Mouse (Mus musculus): ENCODE measurements around the gene Dda1. TPM values are rescaled to one million over a fixed set of nuclear protein-coding genes. Genes with fewer than 3 reads are reported as not detected.

Gene Dda1
- total and polyA plus RNA-seq, 2 experiments from 2014 or later: 66.4 to 73.5 TPM

GRCm38 (mm10) chr8:71451337-71451736, 17.7 kb upstream of the Dda1 start:
- WGBS: 54% methylated on average over 4 of the region's 4 CpGs
- no peak for ATAC-seq (ENCODE audit: insufficient read depth, low read depth)

GRCm38 (mm10) chr8:71451777-71452176, 17.2 kb upstream of the Dda1 start:
- Histone ChIP-seq H3K27ac (ENCODE audit: low read depth) (no peak overlapping the region), H3K9me3 (replicated peaks; ENCODE audit: control insufficient read depth, low read length) (no peaks in the 10 kb centered on the region), H3K9ac (replicated peaks; ENCODE audit: low read depth, low read length) (no peak overlapping the region), H3K36me3 (replicated peaks; ENCODE audit: control insufficient read depth, insufficient read depth, low read length) (no peaks in the 10 kb centered on the region; the same call in 1 of the 2 replicates), H3K4me2 (ENCODE audit: low read depth, low read length) (no peak overlapping the region), H3K27me3 (ENCODE audit: control insufficient read depth, insufficient read depth, low read length) (no peaks in the 10 kb centered on the region), H3K4me1 (ENCODE audit: control insufficient read depth, insufficient read depth) (no peaks in the 10 kb centered on the region), H3K4me3 (ENCODE audit: low read depth, low read length) (no peak overlapping the region)
- ATAC-seq (ENCODE audit: insufficient read depth, low read depth) (no peak), DNase-seq (ENCODE audit: low spot score) (no peak)
- WGBS: 48% methylated on average over 11 of the region's 11 CpGs
- TF ChIP-seq CTCF (IDR thresholded peaks at IDR 0.05; ENCODE audit: low read depth): no peak
- TF ChIP-seq EP300 (IDR thresholded peaks at IDR 0.05; ENCODE audit: low read depth): no peak

More at GRCm38 (mm10) chr8:71451337-71451736, 17.7 kb upstream of the Dda1 start:
- no peaks in the 10 kb centered on the region for H3K4me1 ChIP-seq (ENCODE audit: control insufficient read depth, insufficient read depth)
- DNase-seq (ENCODE audit: low spot score): no peak
- no peak overlapping the region for H3K9ac ChIP-seq (replicated peaks; ENCODE audit: low read depth, low read length)
- no peak overlapping the region for H3K27ac ChIP-seq (ENCODE audit: low read depth)
- H3K9me3 ChIP-seq (replicated peaks; ENCODE audit: control insufficient read depth, low read length): no peaks in the 10 kb centered on the region
- no peak overlapping the region for H3K4me3 ChIP-seq (ENCODE audit: low read depth, low read length)
- H3K27me3 ChIP-seq (ENCODE audit: control insufficient read depth, insufficient read depth, low read length): no peaks in the 10 kb centered on the region
- no peak overlapping the region for H3K4me2 ChIP-seq (ENCODE audit: low read depth, low read length)
- TF ChIP-seq EP300 (IDR thresholded peaks at IDR 0.05; ENCODE audit: low read depth) (no peak), CTCF (IDR thresholded peaks at IDR 0.05; ENCODE audit: low read depth) (no peak)
- no peaks in the 10 kb centered on the region for H3K36me3 ChIP-seq (replicated peaks; ENCODE audit: control insufficient read depth, insufficient read depth, low read length)

- H3K4me3 ChIP-seq (ENCODE audit: low read depth, low read length): no peak overlapping the region
- no peak for ATAC-seq (ENCODE audit: insufficient read depth, low read depth)
- H3K9ac ChIP-seq (replicated peaks; ENCODE audit: low read depth, low read length): no peak overlapping the region
- WGBS: 55% methylated on average over 2 of the region's 2 CpGs
- H3K4me2 ChIP-seq (ENCODE audit: low read depth, low read length): no peak overlapping the region
- no peaks in the 10 kb centered on the region for H3K9me3 ChIP-seq (replicated peaks; ENCODE audit: control insufficient read depth, low read length)
- H3K4me1 ChIP-seq (ENCODE audit: control insufficient read depth, insufficient read depth): no peaks in the 10 kb centered on the region
- DNase-seq (ENCODE audit: low spot score): no peak
- H3K27ac ChIP-seq (ENCODE audit: low read depth): no peak overlapping the region
- TF ChIP-seq CTCF (IDR thresholded peaks at IDR 0.05; ENCODE audit: low read depth): no peak
- TF ChIP-seq EP300 (IDR thresholded peaks at IDR 0.05; ENCODE audit: low read depth): no peak
- no peaks in the 10 kb centered on the region for H3K27me3 ChIP-seq (ENCODE audit: control insufficient read depth, insufficient read depth, low read length)
- peaks cover under 1% of the 10 kb centered on the region; the same call in 1 of the 2 replicates for H3K36me3 ChIP-seq (replicated peaks; ENCODE audit: control insufficient read depth, insufficient read depth, low read length)
Observed at GRCm38 (mm10) chr8:71452669-71453068, 16.3 kb upstream of the Dda1 start.

- TF ChIP-seq EP300 (IDR thresholded peaks at IDR 0.05; ENCODE audit: low read depth): no peak
- no peak for TF ChIP-seq CTCF (IDR thresholded peaks at IDR 0.05; ENCODE audit: low read depth)
- WGBS: 74% methylated on average over 8 of the region's 8 CpGs
- Histone ChIP-seq H3K27ac (ENCODE audit: low read depth) (no peak overlapping the region), H3K4me1 (ENCODE audit: control insufficient read depth, insufficient read depth) (no peaks in the 10 kb centered on the region), H3K9ac (replicated peaks; ENCODE audit: low read depth, low read length) (no peak overlapping the region), H3K36me3 (replicated peaks; ENCODE audit: control insufficient read depth, insufficient read depth, low read length) (peaks cover 11% of the 10 kb centered on the region), H3K4me2 (ENCODE audit: low read depth, low read length) (no peak overlapping the region), H3K4me3 (ENCODE audit: low read depth, low read length) (no peak overlapping the region), H3K27me3 (ENCODE audit: control insufficient read depth, insufficient read depth, low read length) (no peaks in the 10 kb centered on the region), H3K9me3 (replicated peaks; ENCODE audit: control insufficient read depth, low read length) (no peaks in the 10 kb centered on the region)
- ATAC-seq (ENCODE audit: insufficient read depth, low read depth): no peak
- no peak for DNase-seq (ENCODE audit: low spot score)
Observed at GRCm38 (mm10) chr8:71454668-71455067, 14.3 kb upstream of the Dda1 start.

- Histone ChIP-seq H3K4me2 (ENCODE audit: low read depth, low read length) (no peak overlapping the region), H3K27me3 (ENCODE audit: control insufficient read depth, insufficient read depth, low read length) (no peaks in the 10 kb centered on the region), H3K4me1 (ENCODE audit: control insufficient read depth, insufficient read depth) (no peaks in the 10 kb centered on the region), H3K9ac (replicated peaks; ENCODE audit: low read depth, low read length) (no peak overlapping the region), H3K36me3 (replicated peaks; ENCODE audit: control insufficient read depth, insufficient read depth, low read length) (peaks cover 23% of the 10 kb centered on the region), H3K9me3 (replicated peaks; ENCODE audit: control insufficient read depth, low read length) (no peaks in the 10 kb centered on the region), H3K27ac (ENCODE audit: low read depth) (no peak overlapping the region), H3K4me3 (ENCODE audit: low read depth, low read length) (no peak overlapping the region)
- 45% methylated on average over 22 of the region's 22 CpGs for WGBS
- DNase-seq (ENCODE audit: low spot score): no peak
- no peak for TF ChIP-seq EP300 (IDR thresholded peaks at IDR 0.05; ENCODE audit: low read depth)
- no peak for TF ChIP-seq CTCF (IDR thresholded peaks at IDR 0.05; ENCODE audit: low read depth)
- peak; percentile 22; the same call in 1 of the 2 replicates for ATAC-seq (ENCODE audit: insufficient read depth, low read depth)
Observed at GRCm38 (mm10) chr8:71456906-71457305, 12.1 kb upstream of the Dda1 start.

GRCm38 (mm10) chr8:71457659-71458270, 11.2 kb upstream of the Dda1 start:
- Histone ChIP-seq H3K4me3 (ENCODE audit: low read depth, low read length) (no peak overlapping the region), H3K9ac (replicated peaks; ENCODE audit: low read depth, low read length) (no peak overlapping the region), H3K27ac (ENCODE audit: low read depth) (no peak overlapping the region), H3K27me3 (ENCODE audit: control insufficient read depth, insufficient read depth, low read length) (no peaks in the 10 kb centered on the region), H3K36me3 (replicated peaks; ENCODE audit: control insufficient read depth, insufficient read depth, low read length) (peaks cover 23% of the 10 kb centered on the region), H3K4me2 (ENCODE audit: low read depth, low read length) (no peak overlapping the region), H3K4me1 (ENCODE audit: control insufficient read depth, insufficient read depth) (no peaks in the 10 kb centered on the region), H3K9me3 (replicated peaks; ENCODE audit: control insufficient read depth, low read length) (no peaks in the 10 kb centered on the region)
- no peak for DNase-seq (ENCODE audit: low spot score)
- WGBS: 83% methylated on average over 19 of the region's 20 CpGs
- TF ChIP-seq EP300 (IDR thresholded peaks at IDR 0.05; ENCODE audit: low read depth) (no peak), CTCF (IDR thresholded peaks at IDR 0.05; ENCODE audit: low read depth) (no peak)
- no peak for ATAC-seq (ENCODE audit: insufficient read depth, low read depth)

Measured in heart, postnatal 0 days (tissue).